Mouse (Mus musculus): ENCODE results near the gene Ubr2. TPM values are rescaled to one million over a fixed set of nuclear protein-coding genes. Genes with fewer than 3 reads are reported as not detected.

Ubr2 gene
- polyA plus RNA-seq, 1 experiment from 2014 or later = 15.6 TPM

DNA sequence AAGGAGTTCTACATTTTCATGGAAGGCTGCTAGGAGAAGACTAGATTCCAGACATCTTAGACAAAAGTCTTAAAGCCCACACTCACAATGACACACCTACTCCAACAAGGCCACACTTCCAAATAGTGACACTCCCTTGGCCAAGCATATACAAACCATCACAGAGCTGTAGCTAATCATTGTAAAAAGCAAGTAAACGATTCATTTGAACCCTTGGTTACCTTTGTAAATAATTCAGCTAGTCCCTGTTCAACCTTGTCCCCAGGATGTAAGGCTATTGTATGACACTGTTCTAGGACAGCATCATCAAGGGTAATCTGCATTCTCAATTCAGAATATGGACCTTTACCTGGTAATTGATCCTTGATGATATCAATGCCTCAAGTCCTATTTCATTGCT is 14.4 kb upstream of the Ubr2 start:
- no peak for ATAC-seq
- no peak overlapping the region for H3K4me3 ChIP-seq
- H3K27ac ChIP-seq = no peak overlapping the region
- H3K9ac ChIP-seq = no peak overlapping the region
- H3K36me3 ChIP-seq = no peaks in the 10 kb centered on the region
- H3K4me1 ChIP-seq = no peaks in the 10 kb centered on the region
- 75% methylated on average over 1 of the region's 1 CpGs for WGBS (ENCODE audit: insufficient replicate concordance)
- peaks cover 6% of the 10 kb centered on the region for H3K27me3 ChIP-seq (replicated peaks)
- H3K4me2 ChIP-seq = no peak overlapping the region
- H3K9me3 ChIP-seq (replicated peaks) = no peaks in the 10 kb centered on the region

DNA sequence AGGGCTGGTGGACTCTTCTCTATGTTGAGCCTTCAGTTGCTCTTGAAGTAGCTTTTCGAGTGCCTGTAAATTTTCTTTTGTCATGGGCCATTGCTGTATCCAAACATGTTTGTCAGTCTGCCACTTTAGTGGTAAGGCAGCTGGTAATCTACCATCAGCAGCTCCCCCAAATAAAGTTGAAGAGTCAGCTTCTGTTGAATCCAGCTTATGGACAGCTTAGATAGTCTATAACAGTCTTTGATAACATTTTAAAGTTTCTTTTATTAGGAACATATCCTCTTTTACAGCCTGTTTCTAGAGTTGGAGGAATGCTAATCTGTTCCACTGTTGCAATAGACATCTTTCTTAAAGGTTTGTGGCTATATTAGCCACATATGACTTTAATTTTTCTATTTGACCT is 13.0 kb upstream of the Ubr2 start:
- Histone ChIP-seq H3K4me3 (no peak overlapping the region), H3K27me3 (replicated peaks) (peaks cover 3% of the 10 kb centered on the region; the same call in 1 of the 2 replicates), H3K4me2 (no peak overlapping the region), H3K36me3 (no peaks in the 10 kb centered on the region), H3K9ac (no peak overlapping the region), H3K4me1 (no peaks in the 10 kb centered on the region), H3K9me3 (replicated peaks) (no peaks in the 10 kb centered on the region), H3K27ac (no peak overlapping the region)
- 45% methylated on average over 1 of the region's 1 CpGs for WGBS (ENCODE audit: insufficient replicate concordance)
- ATAC-seq = no peak

DNA sequence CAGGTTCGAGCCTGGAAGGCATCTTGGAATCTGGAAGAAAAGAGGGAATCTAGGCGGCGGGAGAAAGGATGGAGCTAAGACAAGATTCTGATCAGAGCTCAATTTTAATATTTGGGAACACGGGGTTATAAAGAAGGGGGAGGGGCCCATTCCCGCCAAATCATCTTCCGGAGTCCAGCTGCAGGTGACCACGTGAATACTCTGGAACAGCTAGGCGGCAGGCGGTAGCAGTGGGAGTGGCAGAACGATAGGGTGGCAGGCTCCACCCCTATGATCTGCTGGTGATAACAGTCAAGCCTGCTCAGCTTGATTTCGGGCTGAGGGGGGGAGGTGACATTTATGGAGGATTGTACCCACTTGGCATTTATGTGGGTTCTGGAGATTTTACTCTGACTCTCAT is 2.5 kb upstream of the Ubr2 start:
- no peaks in the 10 kb centered on the region for H3K9me3 ChIP-seq (replicated peaks)
- H3K27ac ChIP-seq = no peak overlapping the region
- H3K9ac ChIP-seq = no peak overlapping the region
- peaks cover 27% of the 10 kb centered on the region for H3K4me1 ChIP-seq
- peaks cover 3% of the 10 kb centered on the region; the same call in 1 of the 2 replicates for H3K36me3 ChIP-seq
- no peak overlapping the region for H3K4me2 ChIP-seq
- no peak for ATAC-seq
- peaks cover 16% of the 10 kb centered on the region; the same call in 1 of the 2 replicates for H3K27me3 ChIP-seq (replicated peaks)
- WGBS (ENCODE audit: insufficient replicate concordance) = 36% methylated on average over 11 of the region's 11 CpGs
- no peak overlapping the region for H3K4me3 ChIP-seq

DNA sequence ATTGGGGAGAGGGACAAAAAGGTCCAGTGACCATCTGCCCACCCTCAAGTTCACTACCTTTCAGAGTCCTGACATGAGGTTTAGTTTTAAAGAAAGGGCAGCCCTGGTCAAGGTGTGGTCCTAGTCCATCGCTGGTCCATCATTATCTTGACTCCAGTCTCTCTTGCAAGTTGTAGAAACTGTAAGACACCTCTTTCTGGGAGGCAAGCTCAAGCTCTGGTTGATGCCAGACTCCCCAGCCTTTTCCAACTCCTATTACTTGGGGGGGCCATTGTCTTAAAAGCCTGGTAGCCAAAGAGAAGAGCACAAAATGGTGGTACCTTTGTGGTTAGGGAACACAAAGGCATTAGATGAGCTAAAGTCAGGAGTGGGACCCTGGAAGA is 1.3 kb upstream of the Ubr2 start:
- Histone ChIP-seq H3K36me3 (peaks cover 12% of the 10 kb centered on the region), H3K9ac (no peak overlapping the region), H3K27ac (no peak overlapping the region), H3K27me3 (replicated peaks) (peaks cover 14% of the 10 kb centered on the region; the same call in 1 of the 2 replicates), H3K9me3 (replicated peaks) (no peaks in the 10 kb centered on the region), H3K4me2 (peak overlapping the region; percentile 79), H3K4me3 (no peak overlapping the region), H3K4me1 (peaks cover 36% of the 10 kb centered on the region)
- WGBS (ENCODE audit: insufficient replicate concordance) = 84% methylated on average over 1 of the region's 1 CpGs
- ATAC-seq = no peak

DNA sequence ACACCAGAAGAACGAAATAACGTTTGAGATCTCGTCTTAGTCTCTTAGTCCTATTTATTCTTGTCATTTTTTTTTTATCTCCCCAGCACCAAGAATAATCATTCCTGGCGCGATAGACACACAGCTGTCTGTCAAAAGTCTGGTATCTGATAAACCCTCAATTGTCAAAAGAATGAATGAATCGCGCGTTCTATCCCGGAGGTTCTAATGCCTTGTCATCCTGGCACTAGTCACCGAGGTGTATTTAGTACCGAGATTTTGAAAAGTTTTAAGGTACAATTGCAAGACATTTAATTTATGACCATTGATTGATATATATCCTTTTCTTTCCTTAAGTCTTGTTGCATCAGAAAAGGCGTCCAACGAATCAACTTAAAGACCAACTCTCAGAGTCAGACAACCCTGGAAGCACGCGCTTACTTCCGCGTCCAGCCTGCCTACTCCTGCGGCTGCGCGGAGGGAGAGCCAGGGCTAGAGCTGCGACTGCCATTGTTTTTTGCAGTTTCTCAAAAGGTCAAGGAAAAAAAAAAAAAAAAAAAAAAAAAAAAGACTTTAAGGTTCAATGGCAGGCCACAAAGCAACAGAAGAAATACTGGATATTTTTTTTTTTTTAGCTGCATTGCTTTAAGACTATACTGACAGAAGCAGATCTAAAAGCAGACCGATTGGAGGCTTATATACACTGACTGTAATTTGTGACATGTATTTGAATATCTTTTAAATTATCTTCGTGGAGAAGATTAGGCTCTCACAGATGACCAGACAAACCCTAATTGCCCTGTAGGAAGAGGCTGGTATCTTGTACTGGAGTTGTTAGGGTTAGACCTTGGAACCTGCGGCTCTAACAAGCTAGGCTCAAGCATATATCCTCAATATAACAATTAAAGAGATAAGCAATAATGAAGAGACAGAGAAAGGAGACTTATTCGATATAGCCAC is 635 bp upstream of the Ubr2 start:
- 12% methylated on average over 25 of the region's 25 CpGs for WGBS (ENCODE audit: insufficient replicate concordance)
- H3K4me3 ChIP-seq = peak overlapping the region; percentile 99
- H3K9ac ChIP-seq = peak overlapping the region; percentile 97
- peaks cover 11% of the 10 kb centered on the region; the same call in 1 of the 2 replicates for H3K27me3 ChIP-seq (replicated peaks)
- H3K27ac ChIP-seq = peak overlapping the region; percentile 95
- H3K9me3 ChIP-seq (replicated peaks) = no peaks in the 10 kb centered on the region
- ATAC-seq = peak; percentile 58
- H3K36me3 ChIP-seq = peaks cover 18% of the 10 kb centered on the region
- peaks cover 43% of the 10 kb centered on the region for H3K4me1 ChIP-seq
- peak overlapping the region; percentile 79 for H3K4me2 ChIP-seq

DNA sequence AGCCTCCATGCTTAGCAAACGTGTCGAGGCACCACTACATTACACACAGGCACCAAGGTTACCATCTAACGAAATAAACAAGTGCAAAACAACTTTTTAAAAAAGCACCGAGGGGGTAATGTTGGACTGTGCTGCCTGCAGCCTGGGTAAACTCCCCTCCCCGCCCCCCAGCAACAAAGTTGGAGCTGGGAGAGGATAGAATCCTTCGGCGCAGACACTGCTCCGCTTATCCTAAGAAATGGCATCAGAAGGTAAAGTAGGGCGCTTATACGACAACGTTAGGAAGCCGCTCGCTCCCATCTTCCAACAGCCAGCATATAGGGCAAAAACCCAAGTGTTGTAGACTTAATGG is 834 bp downstream of the Ubr2 start:
- peak overlapping the region; percentile 79 for H3K4me2 ChIP-seq
- H3K27ac ChIP-seq = peak overlapping the region; percentile 95
- H3K9me3 ChIP-seq (replicated peaks) = no peaks in the 10 kb centered on the region
- H3K4me3 ChIP-seq = peak overlapping the region; percentile 99
- ATAC-seq = no peak
- H3K36me3 ChIP-seq = peaks cover 24% of the 10 kb centered on the region
- H3K9ac ChIP-seq = peak overlapping the region; percentile 97
- under 1% methylated on average over 13 of the region's 13 CpGs for WGBS (ENCODE audit: insufficient replicate concordance)
- peaks cover 5% of the 10 kb centered on the region; the same call in 1 of the 2 replicates for H3K27me3 ChIP-seq (replicated peaks)
- H3K4me1 ChIP-seq = peaks cover 53% of the 10 kb centered on the region

DNA sequence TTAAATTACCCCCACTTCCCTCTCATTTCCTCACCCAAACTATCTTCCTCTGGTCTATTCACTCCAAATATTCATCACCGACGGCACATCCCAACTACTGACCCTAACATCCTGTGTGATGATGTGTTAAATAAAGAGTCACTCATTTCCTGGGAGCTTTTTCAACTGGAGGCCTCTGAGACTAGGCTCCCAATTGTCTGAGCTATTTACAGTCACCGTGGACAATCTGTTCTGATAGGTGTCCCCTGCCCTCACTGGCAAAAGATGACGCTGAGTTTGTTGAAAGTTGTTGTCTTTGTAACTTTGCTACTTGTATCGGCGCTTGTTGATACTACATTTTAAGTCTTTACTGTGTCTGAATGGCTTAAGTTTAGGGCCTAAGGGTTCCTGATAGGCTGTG is 1.3 kb downstream of the Ubr2 start:
- H3K36me3 ChIP-seq = peaks cover 29% of the 10 kb centered on the region
- H3K4me3 ChIP-seq = peak overlapping the region; percentile 99
- ATAC-seq = no peak
- WGBS (ENCODE audit: insufficient replicate concordance) = 6% methylated on average over 6 of the region's 6 CpGs
- no peaks in the 10 kb centered on the region for H3K27me3 ChIP-seq (replicated peaks)
- H3K4me1 ChIP-seq = peaks cover 58% of the 10 kb centered on the region
- H3K4me2 ChIP-seq = peak overlapping the region; percentile 79
- peak overlapping the region; percentile 97 for H3K9ac ChIP-seq
- H3K27ac ChIP-seq = peak overlapping the region; percentile 95
- H3K9me3 ChIP-seq (replicated peaks) = no peaks in the 10 kb centered on the region

- Histone ChIP-seq H3K36me3 (peaks cover 30% of the 10 kb centered on the region), H3K4me3 (peak overlapping the region; percentile 99), H3K4me1 (peaks cover 59% of the 10 kb centered on the region), H3K9me3 (replicated peaks) (no peaks in the 10 kb centered on the region), H3K4me2 (peak overlapping the region; percentile 79), H3K27me3 (replicated peaks) (no peaks in the 10 kb centered on the region), H3K9ac (peak overlapping the region; percentile 97), H3K27ac (peak overlapping the region; percentile 95; the same call in 1 of the 2 replicates)
- 60% methylated on average over 8 of the region's 8 CpGs for WGBS (ENCODE audit: insufficient replicate concordance)
- ATAC-seq = no peak
Measured at GRCm38 (mm10) chr17:47008506-47008905, 1.9 kb downstream of the Ubr2 start.

- Histone ChIP-seq H3K4me3 (no peak overlapping the region), H3K36me3 (peaks cover 37% of the 10 kb centered on the region), H3K4me2 (no peak overlapping the region), H3K27ac (0 out of 2 replicates have a peak overlapping the region, but pooled peaks have one; percentile 25), H3K9ac (0 out of 2 replicates have a peak overlapping the region, but pooled peaks have one; percentile 6), H3K4me1 (peaks cover 56% of the 10 kb centered on the region), H3K27me3 (replicated peaks) (no peaks in the 10 kb centered on the region), H3K9me3 (replicated peaks) (no peaks in the 10 kb centered on the region)
- WGBS (ENCODE audit: insufficient replicate concordance) = 77% methylated on average over 9 of the region's 9 CpGs
- no peak for ATAC-seq
Measured at GRCm38 (mm10) chr17:47006741-47007140, 3.6 kb downstream of the Ubr2 start.

- H3K4me1 ChIP-seq = peaks cover 50% of the 10 kb centered on the region
- H3K9ac ChIP-seq = no peak overlapping the region
- no peaks in the 10 kb centered on the region for H3K9me3 ChIP-seq (replicated peaks)
- 48% methylated on average over 7 of the region's 7 CpGs for WGBS (ENCODE audit: insufficient replicate concordance)
- no peaks in the 10 kb centered on the region for H3K27me3 ChIP-seq (replicated peaks)
- H3K4me3 ChIP-seq = no peak overlapping the region
- no peak overlapping the region for H3K4me2 ChIP-seq
- ATAC-seq = no peak
- peaks cover 43% of the 10 kb centered on the region for H3K36me3 ChIP-seq
- no peak overlapping the region for H3K27ac ChIP-seq
Measured at GRCm38 (mm10) chr17:47005741-47006405, 4.5 kb downstream of the Ubr2 start.

- H3K4me1 ChIP-seq = peaks cover 41% of the 10 kb centered on the region
- H3K9ac ChIP-seq = no peak overlapping the region
- 76% methylated on average over 8 of the region's 8 CpGs for WGBS (ENCODE audit: insufficient replicate concordance)
- H3K36me3 ChIP-seq = peaks cover 68% of the 10 kb centered on the region
- no peak for ATAC-seq
- H3K27ac ChIP-seq = no peak overlapping the region
- no peaks in the 10 kb centered on the region for H3K9me3 ChIP-seq (replicated peaks)
- H3K4me3 ChIP-seq = no peak overlapping the region
- no peak overlapping the region for H3K4me2 ChIP-seq
- H3K27me3 ChIP-seq (replicated peaks) = no peaks in the 10 kb centered on the region
Measured at GRCm38 (mm10) chr17:47003305-47003704, 7.1 kb downstream of the Ubr2 start.

GRCm38 (mm10) chr17:47002401-47002800 is 8.0 kb downstream of the Ubr2 start:
- Histone ChIP-seq H3K4me2 (no peak overlapping the region), H3K27ac (no peak overlapping the region), H3K9ac (no peak overlapping the region), H3K4me3 (no peak overlapping the region), H3K4me1 (peaks cover 35% of the 10 kb centered on the region), H3K27me3 (replicated peaks) (no peaks in the 10 kb centered on the region), H3K9me3 (replicated peaks) (no peaks in the 10 kb centered on the region), H3K36me3 (peaks cover 73% of the 10 kb centered on the region)
- no peak for ATAC-seq
- 77% methylated on average over 5 of the region's 5 CpGs for whole genome bisulfite sequencing (ENCODE audit: insufficient replicate concordance)

Measured in liver, embryonic 12.5 days (tissue).